In genomic region chrX:140317931-140318330, GRCm38 (mm10) we compare ENCODE assay signal across 22 mouse cellular contexts. TPM values are rescaled to one million over a fixed set of nuclear protein-coding genes. Genes with fewer than 3 reads are reported as not detected.
DNase-seq lines count a peak whose midpoint lies in the region; ATAC-seq and TF ChIP-seq lines count a peak whose summit lies in the region.
"Had no signal": no experiment of that assay in that cellular context is flagged by ENCODE, and none has a peak within 500 bp of the region (broad histone marks: within the 10 kb centered on the region; RNA-seq: fewer than 3 reads in every experiment).

No protein-coding gene starts in this region.

- H3K4me2 ChIP-seq in hindbrain, embryonic 12.5 days (replicated peaks), result no peak overlapping the region
- no peak overlapping the region for H3K4me2 ChIP-seq in liver, postnatal 0 days (ENCODE audit: low read depth, low read length)
- H3K4me2 ChIP-seq: embryonic facial prominence, embryonic 12.5 days; forebrain, embryonic 13.5 days; forebrain, embryonic 15.5 days had no signal

- in situ Hi-C loops in ES-E14 (cut with MboI; ENCODE audit: low sequenced_read_pairs in 2 of 2, unreplicated experiment in 2 of 2), result no loop called here

- no peak for ATAC-seq in hindbrain, embryonic 12.5 days (ENCODE audit: low FRiP score)
- no peak for ATAC-seq in liver, postnatal 0 days
- ATAC-seq: CD4-positive, CD25-positive, alpha-beta regulatory T cell, adult 4 months; forebrain, embryonic 13.5 days; forebrain, embryonic 15.5 days; forebrain, postnatal 0 days had no signal

- no peak for TF ChIP-seq POLR2A in ES-Bruce4 (IDR thresholded peaks at IDR 0.05; ENCODE audit: insufficient read depth, low read length)

- H3K36me3 ChIP-seq in ES-Bruce4 (ENCODE audit: control insufficient read depth, insufficient read depth, low read length, poor library complexity, severe bottlenecking), result no peaks in the 10 kb centered on the region
- no peaks in the 10 kb centered on the region for H3K36me3 ChIP-seq in ES-E14 (ENCODE audit: control insufficient read depth, insufficient read depth, low read length, poor library complexity, severe bottlenecking)
- H3K36me3 ChIP-seq in hindbrain, embryonic 12.5 days, result no peaks in the 10 kb centered on the region
- no peaks in the 10 kb centered on the region for H3K36me3 ChIP-seq in liver, postnatal 0 days (replicated peaks; ENCODE audit: insufficient read depth, low read length)
- H3K36me3 ChIP-seq: embryonic facial prominence, embryonic 10.5 days; embryonic facial prominence, embryonic 12.5 days; forebrain, embryonic 15.5 days had no signal

- H3K27ac ChIP-seq in ES-Bruce4 (ENCODE audit: insufficient read depth, low read length), result peak overlapping the region; percentile 69
- H3K27ac ChIP-seq in ES-E14 (ENCODE audit: insufficient read depth, low read depth, low read length, poor library complexity, severe bottlenecking), result no peak overlapping the region; the same call in 1 of the 2 replicates
- H3K27ac ChIP-seq in hindbrain, embryonic 12.5 days, result no peak overlapping the region
- no peak overlapping the region for H3K27ac ChIP-seq in liver, postnatal 0 days (ENCODE audit: low read depth)
- H3K27ac ChIP-seq: embryonic facial prominence, embryonic 10.5 days; embryonic facial prominence, embryonic 12.5 days; forebrain, embryonic 13.5 days; forebrain, embryonic 15.5 days had no signal

- H3K9me3 ChIP-seq in ES-Bruce4 (replicated peaks; ENCODE audit: control insufficient read depth, insufficient read depth, low read length, poor library complexity, severe bottlenecking), result no peaks in the 10 kb centered on the region
- H3K9me3 ChIP-seq in ES-E14 (ENCODE audit: control insufficient read depth, insufficient read depth, low read depth, low read length), result no peaks in the 10 kb centered on the region
- no peaks in the 10 kb centered on the region for H3K9me3 ChIP-seq in hindbrain, embryonic 12.5 days (replicated peaks)
- H3K9me3 ChIP-seq in liver, postnatal 0 days (ENCODE audit: low read length), result no peaks in the 10 kb centered on the region
- H3K9me3 ChIP-seq: embryonic facial prominence, embryonic 10.5 days; embryonic facial prominence, embryonic 12.5 days; forebrain, embryonic 13.5 days; forebrain, embryonic 15.5 days had no signal

- peak; percentile 12 for DNase-seq in ES-E14 (ENCODE audit: low read depth, low spot score)
- peak; percentile 58 for DNase-seq in ZHBTc4 (ENCODE audit: low read depth, low spot score)
- no peak for DNase-seq in liver, postnatal 0 days
- DNase-seq: adrenal gland, adult 2 months; adrenal gland, postnatal 10 days; adrenal gland, postnatal 25 days; B cell, adult 2 months; cerebellum, adult 11 months; cerebellum, adult 18-20 months; cerebellum, adult 8-10 months; cerebellum, adult 9-11 months; cerebellum, postnatal 14 days; forebrain, postnatal 0 days had no signal

- H3K9ac ChIP-seq in ES-Bruce4 (ENCODE audit: low read depth, poor library complexity, severe bottlenecking) (no peak overlapping the region), ES-E14 (ENCODE audit: insufficient read depth, low read depth, low read length, poor library complexity, severe bottlenecking) (no peak overlapping the region)
- H3K9ac ChIP-seq in hindbrain, embryonic 12.5 days, result no peak overlapping the region
- no peak overlapping the region for H3K9ac ChIP-seq in liver, postnatal 0 days (replicated peaks)
- H3K9ac ChIP-seq: embryonic facial prominence, embryonic 12.5 days; forebrain, embryonic 13.5 days; forebrain, embryonic 15.5 days; forebrain, postnatal 0 days had no signal

- TF ChIP-seq EP300 in ES-Bruce4 (IDR thresholded peaks at IDR 0.05; ENCODE audit: insufficient read depth, low read depth, low read length), result no peak
- TF ChIP-seq EP300 in liver, postnatal 0 days (IDR thresholded peaks at IDR 0.05; ENCODE audit: low read depth), result no peak

- H3K4me3 ChIP-seq in ES-Bruce4 (ENCODE audit: low read depth, low read length) (no peak overlapping the region), ES-E14 (ENCODE audit: insufficient read depth in 1 of 2, low read depth in 1 of 2, low read length in 2 of 2, poor library complexity in 1 of 2, severe bottlenecking in 1 of 2) (no peak overlapping the region)
- no peak overlapping the region for H3K4me3 ChIP-seq in hindbrain, embryonic 12.5 days
- H3K4me3 ChIP-seq in liver, postnatal 0 days (ENCODE audit: low read depth, low read length), result no peak overlapping the region
- H3K4me3 ChIP-seq: embryonic facial prominence, embryonic 10.5 days; embryonic facial prominence, embryonic 12.5 days; forebrain, embryonic 13.5 days; forebrain, embryonic 15.5 days had no signal

- 66% methylated on average over 4 of the region's 4 CpGs for WGBS in hindbrain, embryonic 12.5 days
- WGBS in liver, postnatal 0 days (ENCODE audit: insufficient replicate concordance), result 66% methylated on average over 4 of the region's 4 CpGs

- H3K4me1 ChIP-seq in ES-Bruce4 (ENCODE audit: control insufficient read depth, insufficient read depth, low read length), result peaks cover 1% of the 10 kb centered on the region
- peaks cover 0 to 3% of the 10 kb centered on the region in 2 experiments; a peak in 1 of 4 replicates for H3K4me1 ChIP-seq in ES-E14 (ENCODE audit: control insufficient read depth in 2 of 2, insufficient read depth in 2 of 2, low read length in 2 of 2, poor library complexity in 1 of 2)
- H3K4me1 ChIP-seq in hindbrain, embryonic 12.5 days, result no peaks in the 10 kb centered on the region
- no peaks in the 10 kb centered on the region for H3K4me1 ChIP-seq in liver, postnatal 0 days (ENCODE audit: insufficient read depth)
- H3K4me1 ChIP-seq: embryonic facial prominence, embryonic 10.5 days; embryonic facial prominence, embryonic 12.5 days; forebrain, embryonic 13.5 days; forebrain, embryonic 15.5 days had no signal

- no peak for TF ChIP-seq CTCF in ES-Bruce4 (IDR thresholded peaks at IDR 0.05; ENCODE audit: low read depth, low read length)
- TF ChIP-seq CTCF in liver, postnatal 0 days (IDR thresholded peaks at IDR 0.05; ENCODE audit: low read depth), result no peak

- no peaks in the 10 kb centered on the region for H3K27me3 ChIP-seq in ES-Bruce4 (ENCODE audit: control insufficient read depth, insufficient read depth, low read length, poor library complexity, severe bottlenecking)
- H3K27me3 ChIP-seq in hindbrain, embryonic 12.5 days, result peaks cover 30% of the 10 kb centered on the region; the same call in 1 of the 2 replicates
- H3K27me3 ChIP-seq in liver, postnatal 0 days (ENCODE audit: insufficient read depth, low read length), result 0 out of 2 replicates have a peak, but pooled peaks cover 3% of the 10 kb centered on the region
- H3K27me3 ChIP-seq: CH12.LX; forebrain, embryonic 13.5 days; forebrain, embryonic 15.5 days had no signal

TF ChIP-seq in ES-E14, 5 proteins besides CTCF, POLR2A, EP300 and RAD21:
- no peak for TF ChIP-seq ZNF384 (IDR thresholded peaks at IDR 0.05; ENCODE audit: low read depth, low read length)
- no peak for TF ChIP-seq ZC3H11A (IDR thresholded peaks at IDR 0.05; ENCODE audit: borderline replicate concordance, low read depth, low read length)
- no peak for TF ChIP-seq HCFC1 (IDR thresholded peaks at IDR 0.05; ENCODE audit: borderline replicate concordance, insufficient read depth, low read length)
- TF ChIP-seq MAFK (IDR thresholded peaks at IDR 0.05; ENCODE audit: insufficient read depth, low read depth, low read length), result no peak
- TF ChIP-seq CHD2 (IDR thresholded peaks at IDR 0.05; ENCODE audit: low read depth, low read length), result no peak
TF ChIP-seq in ES-E14: peak in this region for 0.

RNA-seq across cellular contexts. Expression of gene Frmpd3, which starts 24.1 kb away (rescaled TPM):
- polyA plus RNA-seq in ES-Bruce4 (2011; ENCODE audit: insufficient read depth, insufficient read length, low read depth, missing spikeins), result 1.1 and 1.5 TPM in 2 replicates
- total RNA-seq in ES-E14 (2012; rRNA removed), result 0.09 and 0.11 TPM in 2 replicates
- 2.1 and 2.7 TPM in 2 replicates for polyA plus RNA-seq in hindbrain, embryonic 12.5 days (2016; fragmentation: Nextera tagmentation; extraction: Ambion mirVana)
- polyA plus RNA-seq in liver, postnatal 0 days (2015; fragmentation: Nextera tagmentation; extraction: Ambion mirVana), result not detected in 2 replicates
- total RNA-seq: adrenal gland, adult 2 months; adrenal gland, postnatal 25 days; MEL had no signal
- polyA plus RNA-seq: adrenal gland, adult 2 months had no signal
